17 mouse cellular contexts compared by ENCODE assay signal in the genomic region with DNA sequence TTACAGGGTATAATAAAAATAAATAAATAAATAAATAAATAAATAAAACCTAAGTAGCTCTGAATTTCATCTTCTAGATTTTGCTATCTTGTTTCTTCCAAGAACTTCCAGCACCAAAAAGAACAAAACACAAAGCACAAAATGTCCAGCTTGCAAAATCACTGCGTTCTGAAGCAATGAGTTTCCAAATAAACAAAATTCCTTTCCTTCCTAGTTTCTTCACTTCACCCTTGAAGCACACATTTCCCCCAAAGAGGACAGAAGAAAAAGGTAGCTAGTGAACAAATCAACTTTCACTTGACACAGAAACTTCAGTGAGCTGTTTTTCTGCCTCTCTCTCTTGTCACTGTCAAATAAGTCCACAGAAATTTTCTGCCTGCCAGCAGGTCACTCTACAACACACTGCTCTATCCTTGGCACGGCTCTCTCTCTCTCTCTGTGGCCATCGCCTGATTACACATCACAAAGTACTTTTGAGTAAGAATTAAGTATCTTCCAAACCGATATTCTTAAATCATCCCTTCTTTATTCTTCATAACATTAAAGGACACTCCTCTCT. TPM values are rescaled to one million over a fixed set of nuclear protein-coding genes. Genes with fewer than 3 reads are reported as not detected.
DNase-seq lines count a peak whose midpoint lies in the region; ATAC-seq and TF ChIP-seq lines count a peak whose summit lies in the region.
"Had no signal": no experiment of that assay in that cellular context is flagged by ENCODE, and none has a peak within 500 bp of the region (broad histone marks: within the 10 kb centered on the region; RNA-seq: fewer than 3 reads in every experiment).

No protein-coding gene starts in this region.

- WGBS in kidney, adult 2 months: 43% methylated on average over 4 of the region's 4 CpGs
- 54% methylated on average over 4 of the region's 4 CpGs for WGBS in kidney, embryonic 16.5 days
- 15% methylated on average over 4 of the region's 4 CpGs for WGBS in lung, postnatal 0 days
- 74% methylated on average over 4 of the region's 4 CpGs for WGBS in forebrain, embryonic 12.5 days

- H3K4me2 ChIP-seq in kidney, embryonic 16.5 days (replicated peaks; ENCODE audit: low read depth, low read length): no peak overlapping the region
- no peak overlapping the region; the same call in 1 of the 2 replicates for H3K4me2 ChIP-seq in lung, postnatal 0 days (replicated peaks; ENCODE audit: low read depth, low read length)
- H3K4me2 ChIP-seq in forebrain, embryonic 12.5 days: no peak overlapping the region
- H3K4me2 ChIP-seq: heart, embryonic 13.5 days; hindbrain, embryonic 14.5 days; neural tube, embryonic 13.5 days had no signal

- H3K4me1 ChIP-seq in kidney, adult 2 months (ENCODE audit: control insufficient read depth, insufficient read depth, low read length): peaks cover 10% of the 10 kb centered on the region; the same call in 1 of the 2 replicates
- H3K4me1 ChIP-seq in kidney, embryonic 16.5 days (ENCODE audit: insufficient read depth, low read length): peaks cover 3% of the 10 kb centered on the region; the same call in 1 of the 2 replicates
- H3K4me1 ChIP-seq in lung, postnatal 0 days (ENCODE audit: insufficient read depth, low read depth, low read length): no peaks in the 10 kb centered on the region; the same call in 1 of the 2 replicates
- no peaks in the 10 kb centered on the region for H3K4me1 ChIP-seq in forebrain, embryonic 12.5 days
- H3K4me1 ChIP-seq: heart, embryonic 13.5 days had no signal

- H3K9me3 ChIP-seq in kidney, embryonic 16.5 days (ENCODE audit: low read length): no peaks in the 10 kb centered on the region
- H3K9me3 ChIP-seq in lung, postnatal 0 days (ENCODE audit: low read length): no peaks in the 10 kb centered on the region
- H3K9me3 ChIP-seq in forebrain, embryonic 12.5 days: no peaks in the 10 kb centered on the region
- H3K9me3 ChIP-seq: heart, embryonic 13.5 days; neural tube, embryonic 13.5 days had no signal

- intact Hi-C loops in gastrocnemius, postnatal 14 days (cut with DNase I; ENCODE audit: low total_unique reads): no loop called here

- peak; percentile 96 for TF ChIP-seq EP300 in lung, postnatal 0 days (IDR thresholded peaks at IDR 0.05)

- ATAC-seq in kidney, embryonic 16.5 days (ENCODE audit: low FRiP score, low TSS enrichment): no peak
- ATAC-seq in lung, postnatal 0 days: peak; percentile 77
- no peak for ATAC-seq in forebrain, embryonic 12.5 days (ENCODE audit: low FRiP score)
- ATAC-seq: intestine, embryonic 16.5 days had no signal

- DNase-seq in gastrocnemius, adult 18-20 months (ENCODE audit: low spot score): peak; percentile 30
- no peak for DNase-seq in gastrocnemius, postnatal 14 days
- peak; percentile 17 for DNase-seq in kidney, adult 2 months
- peak; percentile 21 for DNase-seq in Muller cell, postnatal 12 days (ENCODE audit: inconsistent ontology term)
- peak; percentile 92 for DNase-seq in lung, postnatal 0 days (ENCODE audit: low spot score)
- DNase-seq: adrenal gland, adult 8-10 months; cerebellum, adult 18-20 months; cerebellum, postnatal 25 days; embryo, embryonic 11 days; heart, postnatal 36 days; thymus, adult 18-20 months had no signal

- peak overlapping the region; percentile 22; the same call in 1 of the 2 replicates for H3K27ac ChIP-seq in kidney, adult 2 months (ENCODE audit: insufficient read depth, low read depth, low read length)
- no peak overlapping the region for H3K27ac ChIP-seq in kidney, embryonic 16.5 days (ENCODE audit: low read length)
- peak overlapping the region; percentile 72 for H3K27ac ChIP-seq in lung, postnatal 0 days (ENCODE audit: low read length)
- H3K27ac ChIP-seq in forebrain, embryonic 12.5 days: no peak overlapping the region
- H3K27ac ChIP-seq: heart, embryonic 13.5 days; hindbrain, embryonic 14.5 days; neural tube, embryonic 13.5 days had no signal

- TF ChIP-seq POLR2A in kidney, adult 2 months (IDR thresholded peaks at IDR 0.05; ENCODE audit: low read depth, low read length): no peak

- H3K4me3 ChIP-seq in kidney, adult 2 months (ENCODE audit: insufficient read depth, low read depth, low read length): no peak overlapping the region
- H3K4me3 ChIP-seq in kidney, embryonic 16.5 days (ENCODE audit: low read length): no peak overlapping the region
- no peak overlapping the region for H3K4me3 ChIP-seq in lung, postnatal 0 days (ENCODE audit: low read depth, low read length)
- no peak overlapping the region for H3K4me3 ChIP-seq in forebrain, embryonic 12.5 days (replicated peaks)
- H3K4me3 ChIP-seq: heart, embryonic 13.5 days; neural tube, embryonic 13.5 days had no signal

- H3K9ac ChIP-seq in kidney, embryonic 16.5 days (replicated peaks; ENCODE audit: low read length): no peak overlapping the region
- H3K9ac ChIP-seq in lung, postnatal 0 days (replicated peaks; ENCODE audit: low read depth): no peak overlapping the region
- H3K9ac ChIP-seq in forebrain, embryonic 12.5 days: no peak overlapping the region
- H3K9ac ChIP-seq: heart, embryonic 13.5 days; hindbrain, embryonic 14.5 days; neural tube, embryonic 13.5 days had no signal

- no peaks in the 10 kb centered on the region for H3K36me3 ChIP-seq in kidney, adult 2 months (ENCODE audit: control insufficient read depth, insufficient read depth, low read length)
- H3K36me3 ChIP-seq in kidney, embryonic 16.5 days (ENCODE audit: insufficient read depth, low read length): no peaks in the 10 kb centered on the region
- no peaks in the 10 kb centered on the region for H3K36me3 ChIP-seq in lung, postnatal 0 days (ENCODE audit: insufficient read depth, low read length)
- H3K36me3 ChIP-seq in forebrain, embryonic 12.5 days (replicated peaks): no peaks in the 10 kb centered on the region
- H3K36me3 ChIP-seq: heart, embryonic 13.5 days; neural tube, embryonic 13.5 days had no signal

- TF ChIP-seq CTCF in kidney, adult 2 months (conservative IDR thresholded peaks at IDR 0.05; ENCODE audit: insufficient read depth, insufficient read length, low read depth, low read length): no peak
- TF ChIP-seq CTCF in lung, postnatal 0 days (IDR thresholded peaks at IDR 0.05): no peak

- no peaks in the 10 kb centered on the region for H3K27me3 ChIP-seq in kidney, adult 2 months (replicated peaks; ENCODE audit: control insufficient read depth, insufficient read depth, low read length)
- no peaks in the 10 kb centered on the region for H3K27me3 ChIP-seq in kidney, embryonic 16.5 days (ENCODE audit: insufficient read depth, low read length)
- H3K27me3 ChIP-seq in lung, postnatal 0 days (replicated peaks; ENCODE audit: insufficient read depth, low read length): no peaks in the 10 kb centered on the region
- no peaks in the 10 kb centered on the region for H3K27me3 ChIP-seq in forebrain, embryonic 12.5 days
- H3K27me3 ChIP-seq: heart, embryonic 13.5 days; neural tube, embryonic 13.5 days had no signal

RNA-seq across cellular contexts. Expression of a gene that starts 6.7 kb away (rescaled TPM):
- total RNA-seq in gastrocnemius, adult 18-20 months (2021): 1 to 10 TPM; 5.1 to 7.1 TPM
- total RNA-seq in gastrocnemius, postnatal 14 days (2021): 1 to 10 TPM; 3.4 to 4.0 TPM
- 4.2 and 5.3 TPM in 2 replicates for polyA plus RNA-seq in kidney, adult 2 months (2012; rRNA removed)
- 2.9 and 3.4 TPM in 2 replicates for polyA plus RNA-seq in kidney, embryonic 16.5 days (2015; fragmentation: Nextera tagmentation; extraction: Ambion mirVana)
- polyA plus RNA-seq in lung, postnatal 0 days (2015; fragmentation: Nextera tagmentation; extraction: Ambion mirVana): 6.3 and 6.9 TPM in 2 replicates
- 2.0 and 2.1 TPM in 2 replicates for polyA plus RNA-seq in forebrain, embryonic 12.5 days (2016; fragmentation: Nextera tagmentation; extraction: Ambion mirVana)

Comparison
In these comparisons a context has a peak if more than half of its experiments do, and no peak if none do; other contexts are left out.
1. H3K27ac ChIP-seq: peak in kidney, adult 2 months (single experiment) and lung, postnatal 0 days (single experiment); none in kidney, embryonic 16.5 days (single experiment) and forebrain, embryonic 12.5 days (single experiment).